Mouse (Mus musculus): ENCODE data around the gene Rai2. TPM values are rescaled to one million over a fixed set of nuclear protein-coding genes. Genes with fewer than 3 reads are reported as not detected.
A peak's percentile ranks its signal among the peaks of the same experiment; 100 is the strongest.

Gene Rai2
- total RNA-seq (2021), result 10 to 100 TPM in 1 of 2 experiments, 1 to 10 TPM in 1; 8.9 to 10.3 TPM

DNA sequence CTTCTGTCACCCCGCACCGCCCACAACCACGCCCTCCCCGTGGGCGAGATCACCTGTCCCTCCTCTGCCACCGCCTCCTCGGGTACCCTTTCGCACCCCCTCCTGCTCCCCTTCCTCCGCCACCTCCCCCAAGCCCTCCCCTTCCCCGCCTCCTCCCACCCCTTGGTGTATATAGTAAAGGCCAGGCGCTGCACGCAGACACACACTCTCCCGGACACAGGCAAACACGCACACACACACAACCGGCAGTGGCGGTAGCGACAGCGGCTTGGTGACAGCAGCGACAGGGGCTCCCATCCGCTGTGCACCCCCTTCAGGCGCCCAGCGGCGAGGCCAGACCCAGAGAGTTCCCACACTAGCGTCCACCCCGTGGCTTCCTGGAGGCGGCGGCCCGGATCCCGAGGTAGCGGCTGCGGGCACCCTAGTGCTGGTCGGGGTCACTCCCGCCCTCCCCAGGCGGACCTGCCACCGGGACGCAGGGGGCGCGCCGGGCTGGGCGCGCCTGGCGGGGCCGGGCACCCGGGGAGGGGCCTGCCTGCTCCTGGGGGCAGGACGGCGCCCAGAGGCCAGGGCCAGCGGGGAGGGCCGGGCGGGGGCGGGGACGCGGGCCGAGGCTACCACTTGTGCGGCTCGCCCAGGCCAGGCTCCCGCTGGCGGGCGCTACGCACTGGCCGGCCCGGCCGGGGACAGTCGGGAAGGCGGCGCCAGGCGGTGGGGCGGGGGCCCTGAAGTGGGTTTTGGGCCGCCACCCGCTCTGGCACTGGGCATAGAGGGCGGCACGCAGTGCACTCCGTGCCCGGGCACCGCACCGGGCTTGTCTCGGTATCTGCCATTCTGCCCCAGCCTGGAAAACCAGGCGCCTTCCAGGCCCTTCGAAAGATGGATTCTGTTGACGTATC is at the start of gene Rai2:
TSS of gene Rai2 (plus strand) at position 205 of the 899 bp plus-strand sequence.
- peak; percentile 44 for DNase-seq

- peak; percentile 43 for DNase-seq
Observed at GRCm38 (mm10) chrX:161689336-161689735, 27.5 kb upstream of the Rai2 start.

- DNase-seq, result no peak
Observed at GRCm38 (mm10) chrX:161716503-161716864, 385 bp upstream of the Rai2 start.

DNA sequence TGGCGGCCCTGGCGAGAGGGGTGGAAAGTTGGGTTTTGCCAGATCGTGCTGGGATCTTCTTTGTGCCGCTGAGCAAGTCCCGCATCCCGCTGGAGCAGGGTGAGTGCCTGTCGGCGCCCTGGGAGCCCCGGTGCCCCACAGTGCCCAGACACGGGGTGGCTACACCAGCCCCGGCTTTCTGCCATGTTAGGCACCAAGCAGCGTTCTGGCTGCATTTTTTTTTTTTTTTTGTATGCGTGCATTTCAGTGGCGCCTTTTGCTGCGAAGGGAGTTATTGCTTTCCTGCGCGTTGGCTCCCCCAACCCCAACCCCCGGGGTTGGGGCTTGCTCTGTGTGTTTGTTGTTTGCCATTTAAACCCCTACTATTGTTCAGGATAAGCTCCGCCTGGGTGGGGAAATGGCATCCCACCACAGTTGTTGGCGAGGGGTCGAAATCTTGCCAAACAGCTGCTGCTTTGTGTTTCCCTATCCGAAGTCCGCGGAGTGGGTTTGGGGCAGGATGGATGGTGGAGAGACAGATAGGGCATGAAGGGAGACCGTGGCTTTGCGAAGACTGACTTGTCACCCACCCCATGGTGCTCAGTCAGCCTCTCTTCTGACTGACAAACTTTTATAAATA is 1.0 kb downstream of the Rai2 start:
- no peak for DNase-seq

- DNase-seq, result no peak
Observed at GRCm38 (mm10) chrX:161718548-161718947, 1.7 kb downstream of the Rai2 start.

DNA sequence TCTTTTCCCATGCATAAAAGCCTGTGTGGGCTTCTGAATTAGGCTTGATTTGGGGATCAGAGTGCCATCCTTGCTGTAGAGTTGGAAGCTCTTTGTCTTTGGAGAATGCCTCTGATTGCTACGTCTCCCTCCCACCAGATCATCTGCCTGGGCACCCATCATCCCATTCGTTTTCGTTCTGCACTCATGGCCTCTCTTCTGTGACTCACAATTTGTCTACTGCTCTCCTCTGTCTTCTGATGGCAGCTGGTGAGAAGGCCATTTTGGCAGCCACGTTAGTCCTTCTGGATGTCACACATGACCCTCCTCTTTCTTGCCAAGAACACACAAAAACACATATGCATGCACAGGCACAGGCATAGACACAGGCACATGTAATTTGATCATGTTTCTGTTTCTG is 4.2 kb downstream of the Rai2 start:
- DNase-seq, result no peak

DNA sequence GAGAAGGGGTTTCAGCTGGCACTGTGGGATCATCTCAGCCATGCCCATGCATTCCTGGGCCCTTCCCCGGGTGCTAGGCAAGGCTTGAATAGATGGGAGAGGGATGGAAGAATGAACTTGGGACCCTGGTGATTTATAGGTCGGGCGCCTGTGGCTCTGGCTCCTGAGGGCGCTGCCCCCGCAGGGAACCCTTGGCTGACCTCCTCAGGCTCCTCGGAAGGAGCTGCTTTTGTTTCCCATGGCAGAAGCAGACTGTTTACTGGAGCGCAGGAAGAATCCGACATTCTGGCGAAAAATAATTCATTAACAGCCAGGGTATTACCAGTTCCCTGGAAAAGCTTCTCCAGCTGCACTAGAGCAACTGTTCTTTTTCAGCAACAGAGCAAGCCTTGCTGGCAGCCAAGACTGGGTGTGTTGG is 6.5 kb downstream of the Rai2 start:
- no peak for DNase-seq

DNA sequence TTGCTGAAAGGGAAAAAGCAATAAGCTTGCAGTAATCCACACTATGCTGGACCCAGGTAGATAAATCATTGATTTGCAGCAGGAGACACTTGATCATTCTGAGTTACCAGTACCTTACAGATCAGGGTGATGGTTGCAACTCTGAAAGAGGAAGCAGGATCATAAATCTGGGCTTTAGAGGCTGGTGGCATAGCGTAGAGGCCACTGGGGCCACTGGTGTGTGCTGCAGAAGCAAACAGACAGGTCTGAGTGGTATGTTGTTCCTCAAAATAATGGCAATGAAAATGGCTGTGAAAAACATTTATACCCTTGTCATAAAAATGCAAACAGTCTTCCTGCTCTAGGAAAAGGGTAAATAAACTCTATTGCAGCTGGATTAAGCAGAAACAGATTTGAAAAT is 9.4 kb downstream of the Rai2 start:
- no peak for DNase-seq

DNA sequence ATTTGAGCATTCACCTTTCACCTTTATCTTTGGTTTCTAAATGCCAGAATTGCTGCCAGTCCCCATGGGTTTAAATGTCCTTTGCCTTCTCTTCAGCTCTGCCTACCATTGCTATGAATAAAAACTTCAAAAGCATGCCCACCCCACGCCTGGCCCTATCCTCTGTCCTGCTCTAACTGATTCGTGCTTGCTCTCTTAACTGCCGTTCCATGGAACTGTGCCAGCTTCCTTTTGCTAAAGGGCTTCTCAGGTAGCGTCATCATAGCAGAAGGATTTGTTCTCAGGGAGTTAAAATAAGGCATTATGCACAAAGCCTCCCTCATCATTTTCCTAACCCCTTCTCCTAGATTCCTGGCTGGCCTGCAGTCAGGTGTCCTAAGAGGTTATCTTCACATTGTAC is 11.6 kb downstream of the Rai2 start:
- DNase-seq, result no peak

DNA sequence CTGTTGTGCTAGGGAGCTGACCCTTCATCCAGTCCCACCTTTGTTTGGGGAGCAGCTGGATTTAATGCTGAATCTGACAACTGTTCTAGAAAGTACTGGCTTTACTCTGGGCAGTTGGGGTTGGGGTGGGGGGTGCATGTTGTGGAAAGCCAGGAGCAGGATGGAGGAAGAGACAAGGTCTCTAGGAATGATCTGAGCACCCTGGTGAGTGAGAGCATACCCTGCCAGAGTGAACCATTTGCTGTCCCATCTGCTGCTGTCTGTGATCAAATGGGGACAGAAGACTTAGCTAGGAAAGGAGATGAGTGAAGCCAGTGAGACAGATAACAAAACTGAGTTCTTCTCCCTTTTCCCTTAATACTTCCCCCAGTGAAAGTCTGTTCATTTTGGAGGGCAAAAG is 13.2 kb downstream of the Rai2 start:
- no peak for DNase-seq

DNA sequence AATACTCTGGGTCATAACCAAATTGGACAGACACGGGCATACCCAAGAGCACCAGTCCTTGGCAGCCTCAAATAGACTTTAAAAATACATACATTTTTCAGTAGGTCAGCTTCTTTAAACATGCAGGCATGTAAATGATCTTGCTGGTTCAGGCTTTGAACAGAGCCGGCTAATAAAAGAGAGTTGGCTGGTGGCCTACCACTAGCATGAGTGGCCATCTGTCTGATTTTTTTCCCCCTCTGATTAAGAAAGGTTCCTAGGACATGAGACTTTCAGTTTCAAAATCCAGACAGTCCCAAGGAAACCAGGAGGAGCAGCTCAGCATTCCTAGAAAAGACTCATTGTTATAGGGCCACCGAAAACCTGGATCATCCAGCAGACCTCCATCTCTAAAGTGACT is 15.0 kb downstream of the Rai2 start:
- DNase-seq, result no peak

- DNase-seq, result no peak
Observed at GRCm38 (mm10) chrX:161733581-161734309, 16.9 kb downstream of the Rai2 start.

DNA sequence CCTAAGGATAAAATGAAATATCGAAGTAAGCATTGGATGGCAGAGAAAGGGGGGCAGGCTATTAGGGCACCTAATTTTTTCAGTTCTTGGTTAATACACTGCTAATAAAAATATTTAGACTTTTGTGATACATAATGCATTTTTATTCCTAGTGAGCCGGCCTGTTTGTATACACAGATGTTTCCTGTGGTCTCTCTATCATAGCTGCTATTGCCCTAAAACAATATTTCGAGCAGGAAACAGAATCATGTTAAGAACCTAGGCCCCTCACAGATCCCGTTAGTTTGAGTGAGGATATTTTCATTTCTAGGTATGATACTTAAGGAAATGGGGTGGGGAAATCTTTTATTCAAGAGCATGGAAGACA is 17.4 kb downstream of the Rai2 start:
- no peak for DNase-seq

- DNase-seq, result no peak
Observed at GRCm38 (mm10) chrX:161739374-161739773, 22.5 kb downstream of the Rai2 start.

- DNase-seq, result no peak
Observed at GRCm38 (mm10) chrX:161743080-161743479, 26.2 kb downstream of the Rai2 start.

DNA sequence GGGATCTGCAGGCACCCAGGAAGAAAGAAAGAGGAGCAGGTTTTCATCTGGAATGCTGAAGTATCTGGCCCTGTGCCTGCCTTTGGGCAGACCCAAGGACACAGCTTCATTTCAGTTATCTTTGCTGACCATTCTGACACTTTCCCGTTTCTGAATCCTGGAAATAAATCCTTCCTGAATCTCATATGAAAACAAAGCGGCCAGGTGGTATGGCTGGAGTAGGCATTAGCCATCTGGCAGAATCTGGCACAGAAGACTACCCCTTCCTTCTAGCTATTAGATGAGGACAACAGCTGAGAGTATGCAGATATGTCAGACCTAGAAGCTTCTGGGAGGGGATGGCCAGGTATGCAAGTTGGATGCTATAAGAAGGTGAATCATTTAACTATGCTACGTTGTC is 28.4 kb downstream of the Rai2 start:
- no peak for DNase-seq

DNA sequence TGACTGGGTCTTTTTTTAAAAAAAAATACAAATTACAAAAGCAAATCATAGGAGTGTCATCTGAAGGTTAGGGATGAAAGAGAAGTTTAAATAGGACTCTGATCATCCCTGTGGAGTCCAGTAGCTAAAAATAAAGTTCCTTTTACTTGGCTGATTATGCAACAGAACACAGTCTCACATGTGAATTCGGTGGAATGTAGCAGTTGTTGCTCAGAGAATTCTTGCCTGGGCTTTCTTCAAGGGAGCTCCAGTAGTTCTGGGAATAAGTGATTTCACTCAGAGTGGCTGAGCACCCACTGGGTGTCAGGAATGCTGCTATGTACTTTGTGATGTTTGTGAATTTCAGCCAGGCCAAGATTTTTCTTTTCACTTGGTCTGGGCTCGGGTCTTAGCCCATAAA is 30.5 kb downstream of the Rai2 start:
- no peak for DNase-seq

GRCm38 (mm10) chrX:161753514-161753913 is 36.6 kb downstream of the Rai2 start:
- no peak for DNase-seq

DNA sequence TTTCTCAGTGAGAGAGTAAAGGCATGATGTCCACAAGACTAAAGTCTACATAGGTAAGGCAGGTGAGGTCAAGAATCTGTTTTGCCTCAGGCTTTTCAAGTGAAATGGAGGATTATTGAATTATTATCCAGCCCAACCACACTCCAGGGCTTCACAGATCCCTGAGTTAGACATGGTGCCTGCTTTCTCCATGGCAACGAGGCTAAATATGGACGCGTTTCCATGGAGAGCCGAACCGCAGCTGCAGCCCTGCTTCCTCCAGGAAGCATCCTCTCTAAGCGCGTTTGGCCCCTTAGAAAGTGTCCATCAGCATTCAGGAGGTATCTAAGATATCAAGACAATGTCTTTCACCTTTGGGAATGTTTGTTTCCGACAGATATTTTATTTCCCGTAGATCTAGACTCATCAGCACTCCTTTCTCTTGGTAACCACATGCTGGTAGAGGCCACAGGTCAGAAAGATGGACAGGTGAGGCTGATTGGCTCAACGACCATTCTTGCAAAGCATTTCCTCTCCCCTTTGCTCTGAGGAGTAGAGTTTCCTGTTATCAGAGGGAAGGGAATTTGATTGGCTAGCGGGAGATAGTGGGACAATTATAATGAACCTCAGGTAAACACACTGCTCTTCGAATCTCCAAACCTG is 59.6 kb downstream of the Rai2 start:
- DNase-seq, result no peak

GRCm38 (mm10) chrX:161780321-161781034 is 63.6 kb downstream of the Rai2 start:
- no peak for DNase-seq

DNA sequence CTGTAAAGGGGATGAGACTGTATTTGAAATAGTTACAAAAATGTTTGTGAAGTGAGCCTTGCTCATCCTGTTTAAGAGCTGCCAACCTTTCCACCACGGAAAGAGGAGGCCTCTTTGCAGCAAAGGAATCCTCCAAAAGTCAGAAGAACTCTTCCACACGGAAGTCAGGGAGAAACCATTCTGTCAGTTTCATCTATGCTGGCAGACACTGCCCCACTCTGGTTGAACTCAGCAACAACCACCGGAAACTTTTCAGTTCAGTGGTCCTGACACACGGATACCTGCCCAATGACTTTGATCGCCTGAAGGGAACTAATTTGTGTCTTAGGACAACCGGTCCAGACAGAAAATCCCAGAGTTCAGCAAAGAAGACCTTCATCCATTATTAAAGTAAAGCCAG is 73.3 kb downstream of the Rai2 start:
- peak; percentile 40 for DNase-seq

GRCm38 (mm10) chrX:161826186-161826585 is 109.3 kb downstream of the Rai2 start:
- DNase-seq, result peak; percentile 21

Measured in heart, postnatal 4 days (tissue).